8 mouse cellular contexts compared by ENCODE assay signal in genomic region chr5:144545653-144546422, GRCm38 (mm10). TPM values are rescaled to one million over a fixed set of nuclear protein-coding genes. Genes with fewer than 3 reads are reported as not detected.
A peak's percentile ranks its signal among the peaks of the same experiment; 100 is the strongest.
DNase-seq lines count a peak whose midpoint lies in the region; ATAC-seq and TF ChIP-seq lines count a peak whose summit lies in the region.

Gene Nptx2 (plus strand): TSS chr5:144545902.

- no peak within 1 kb of the TSS; the same call in 1 of the 2 replicates for H3K27ac ChIP-seq in hindbrain, embryonic 12.5 days

- no peak for TF ChIP-seq CTCF in lung, adult 2 months (IDR thresholded peaks at IDR 0.05; ENCODE audit: insufficient read depth, low read length)

- no peak for TF ChIP-seq POLR2A in lung, adult 2 months (IDR thresholded peaks at IDR 0.05; ENCODE audit: borderline replicate concordance, extremely low read depth, low read depth, low read length)

- H3K27me3 ChIP-seq in hindbrain, embryonic 12.5 days: peaks cover 52% of the 10 kb centered on the region

- peak; percentile 89 for ATAC-seq in hindbrain, embryonic 12.5 days (ENCODE audit: low FRiP score)

- whole genome bisulfite sequencing in hindbrain, embryonic 12.5 days: under 1% methylated on average over 95 of the region's 99 CpGs
- WGBS in lung, adult 2 months: 3% methylated on average over 99 of the region's 99 CpGs

- H3K4me3 ChIP-seq in hindbrain, embryonic 12.5 days: peak within 1 kb of the TSS; percentile 41
- H3K4me3 ChIP-seq in lung, adult 2 months (replicated peaks; ENCODE audit: extremely low read depth, low read depth, low read length): no peak within 1 kb of the TSS

- H3K9me3 ChIP-seq in hindbrain, embryonic 12.5 days (replicated peaks): no peaks in the 10 kb centered on the region

- no peaks in the 10 kb centered on the region for H3K36me3 ChIP-seq in hindbrain, embryonic 12.5 days

- peak within 1 kb of the TSS; percentile 47 for H3K9ac ChIP-seq in hindbrain, embryonic 12.5 days

- H3K4me2 ChIP-seq in hindbrain, embryonic 12.5 days (replicated peaks): peak within 1 kb of the TSS; percentile 64

- peaks cover 42% of the 10 kb centered on the region for H3K4me1 ChIP-seq in hindbrain, embryonic 12.5 days
- no peaks in the 10 kb centered on the region for H3K4me1 ChIP-seq in lung, adult 2 months (ENCODE audit: control insufficient read depth, insufficient read depth, low read length)

- peak; percentile 88 for DNase-seq in Muller cell, postnatal 12 days (ENCODE audit: inconsistent ontology term)
- DNase-seq in cerebellum, postnatal 25 days: peak; percentile 78 to 86
- peak; percentile 88 to 89 for DNase-seq in frontal cortex, postnatal 36 days (ENCODE audit: low spot score in 2 of 2)
- DNase-seq in layer of hippocampus, adult 9-11 months: peak; percentile 76
- peak; percentile 30 for DNase-seq in lung, adult 2 months
- DNase-seq in ovary, postnatal 36 days (ENCODE audit: low spot score): peak; percentile 68
- DNase-seq in urinary bladder, postnatal 36 days (ENCODE audit: low spot score in 2 of 2): peak; percentile 55 to 72

RNA-seq across cellular contexts. Expression of gene Nptx2, which starts in this region (rescaled TPM):
- polyA plus RNA-seq in hindbrain, embryonic 12.5 days (2016; fragmentation: Nextera tagmentation; extraction: Ambion mirVana): 1.6 and 1.7 TPM in 2 replicates
- 1.4 TPM in 2 replicates for polyA plus RNA-seq in lung, adult 2 months (2012; rRNA removed)

Comparison
In these comparisons a context has a peak if more than half of its experiments do, and no peak if none do; other contexts are left out.
1. DNase-seq: peak in every context shown above with its lines; median percentile 88 in frontal cortex, postnatal 36 days; 88 in Muller cell, postnatal 12 days; 82 in cerebellum, postnatal 25 days; 76 in layer of hippocampus, adult 9-11 months; 68 in ovary, postnatal 36 days; 64 in urinary bladder, postnatal 36 days; 30 in lung, adult 2 months.